Comparison of ENCODE assay signal across 20 mouse cellular contexts in genomic region chr9:45869181-45869580, GRCm38 (mm10).
"Had no signal": no experiment of that assay in that cellular context is flagged by ENCODE, and none has a peak within 500 bp of the region (broad histone marks: within the 10 kb centered on the region; RNA-seq: fewer than 3 reads in every experiment).

No protein-coding gene starts in this region.

- H3K27me3 ChIP-seq: liver, embryonic 13.5 days; liver, embryonic 15.5 days; lung, embryonic 15.5 days; midbrain, embryonic 13.5 days; neural tube, embryonic 13.5 days; neural tube, embryonic 15.5 days had no signal

- ATAC-seq: lung, postnatal 0 days; midbrain, embryonic 13.5 days; midbrain, embryonic 16.5 days had no signal

- H3K4me3 ChIP-seq: liver, embryonic 13.5 days; liver, embryonic 15.5 days; lung, embryonic 15.5 days; midbrain, embryonic 10.5 days; midbrain, embryonic 13.5 days; myocyte; neural tube, embryonic 13.5 days; neural tube, embryonic 15.5 days had no signal

- H3K9me3 ChIP-seq: liver, embryonic 13.5 days; liver, embryonic 15.5 days; lung, embryonic 15.5 days; midbrain, embryonic 10.5 days; midbrain, embryonic 13.5 days; neural tube, embryonic 13.5 days; neural tube, embryonic 15.5 days had no signal

- H3K4me2 ChIP-seq: liver, embryonic 13.5 days; liver, embryonic 15.5 days; lung, embryonic 15.5 days; midbrain, embryonic 13.5 days; neural tube, embryonic 13.5 days; neural tube, embryonic 15.5 days had no signal

- H3K9ac ChIP-seq: liver, embryonic 13.5 days; liver, embryonic 15.5 days; lung, embryonic 15.5 days; midbrain, embryonic 13.5 days; neural tube, embryonic 13.5 days; neural tube, embryonic 15.5 days had no signal

- H3K4me1 ChIP-seq: liver, embryonic 13.5 days; liver, embryonic 15.5 days; lung, embryonic 15.5 days; midbrain, embryonic 10.5 days; midbrain, embryonic 13.5 days; neural tube, embryonic 13.5 days; neural tube, embryonic 15.5 days had no signal

- H3K27ac ChIP-seq: liver, embryonic 13.5 days; liver, embryonic 15.5 days; lung, embryonic 15.5 days; midbrain, embryonic 10.5 days; midbrain, embryonic 13.5 days; neural tube, embryonic 13.5 days; neural tube, embryonic 15.5 days had no signal

- DNase-seq: liver, embryonic 13.5 days; lung, adult 2 months; lung, postnatal 14 days; lung, postnatal 36 days; retina, postnatal 1 day; right cerebral cortex, adult 18-20 months; right cerebral cortex, postnatal 14 days; spleen, adult 18-20 months; thymus, adult 18-20 months; thymus, postnatal 14 days; thymus, postnatal 36 days had no signal
